Mouse (Mus musculus) lung, postnatal 10 days (tissue): ENCODE measurements around the gene Pitpna.

ENCODE experiments used
- DNase-seq: peaks from one replicate; pipeline ENCODE4 v3.0.0; 2021

Gene Pitpna

DNA sequence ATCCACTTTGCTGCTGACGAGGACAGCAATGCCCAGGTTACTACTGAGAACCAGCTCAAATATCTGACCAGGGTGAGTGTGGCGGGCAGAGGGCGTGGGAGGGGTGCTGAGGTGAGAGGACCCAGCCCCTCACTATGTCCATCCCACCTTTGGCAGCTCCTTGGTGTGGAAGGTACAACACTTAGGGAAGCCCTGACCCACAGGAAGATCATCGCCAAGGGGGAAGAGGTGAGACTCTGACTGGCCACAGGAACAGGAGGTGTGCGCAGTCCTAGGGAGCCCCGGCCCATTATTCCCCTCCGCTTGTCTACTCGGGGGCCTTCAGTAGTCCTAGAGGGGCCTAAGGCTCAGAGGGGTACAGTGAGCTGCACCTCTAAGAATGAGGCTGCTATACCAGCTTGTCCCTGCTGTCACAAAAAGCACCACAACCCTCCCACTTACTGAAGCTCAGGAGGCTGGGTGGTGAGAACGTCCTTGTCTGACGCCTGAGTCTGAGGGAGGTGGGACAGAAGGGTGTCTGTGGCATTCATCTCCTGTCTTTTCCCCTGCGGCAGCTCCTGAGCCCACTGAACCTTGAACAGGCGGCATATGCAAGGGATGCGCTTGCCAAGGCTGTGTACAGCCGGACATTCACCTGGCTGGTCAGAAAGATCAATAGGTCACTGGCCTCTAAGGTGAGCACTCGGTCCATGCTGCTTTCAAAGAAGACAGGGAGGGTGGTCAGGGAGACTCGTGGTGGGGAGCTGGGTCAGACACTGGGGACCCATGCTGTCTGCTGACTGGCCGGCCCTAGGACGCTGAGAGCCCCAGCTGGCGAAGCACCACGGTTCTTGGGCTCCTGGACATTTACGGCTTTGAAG is 73.3 kb downstream of the Pitpna start:
- DNase-seq = no peak

DNA sequence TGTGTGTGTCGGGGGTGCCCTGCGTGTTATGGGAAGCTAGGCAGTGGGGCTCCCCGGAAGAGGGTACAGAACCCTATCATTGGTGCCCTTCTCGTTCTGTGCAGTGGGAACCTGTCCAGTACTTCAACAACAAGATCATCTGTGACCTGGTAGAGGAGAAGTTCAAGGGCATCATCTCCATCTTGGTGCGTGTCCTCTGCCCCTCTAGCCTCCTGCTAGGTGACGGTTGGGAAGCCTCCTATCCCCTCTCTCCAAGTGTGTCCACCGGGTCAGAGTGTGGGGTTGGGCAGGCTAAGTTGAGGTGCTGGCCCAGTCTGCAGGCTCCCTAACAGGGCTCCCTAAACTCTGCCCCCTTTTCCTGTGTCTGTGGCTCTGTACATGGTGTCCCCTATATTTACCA is 74.2 kb downstream of the Pitpna start:
- DNase-seq = no peak

DNA sequence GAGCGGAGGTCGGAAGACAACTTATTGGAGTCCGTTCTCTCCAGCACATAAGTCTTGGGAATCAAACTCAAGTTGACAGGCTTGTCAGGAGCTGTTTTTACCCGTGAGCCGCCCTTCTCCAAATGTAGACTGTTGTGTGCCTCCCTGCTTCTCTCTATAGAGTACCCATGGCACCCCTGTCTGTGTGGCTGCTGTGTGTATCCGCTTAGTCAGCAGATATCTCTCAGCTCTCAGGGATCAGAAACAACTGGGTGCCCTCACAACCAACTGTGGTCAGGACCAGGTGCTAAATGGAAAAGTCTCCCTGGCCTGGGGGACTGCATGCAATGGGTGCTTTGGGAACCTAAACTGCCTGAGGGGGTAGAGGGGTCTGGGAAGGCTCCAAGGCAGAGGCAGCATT is 78.4 kb downstream of the Pitpna start:
- DNase-seq = no peak

DNA sequence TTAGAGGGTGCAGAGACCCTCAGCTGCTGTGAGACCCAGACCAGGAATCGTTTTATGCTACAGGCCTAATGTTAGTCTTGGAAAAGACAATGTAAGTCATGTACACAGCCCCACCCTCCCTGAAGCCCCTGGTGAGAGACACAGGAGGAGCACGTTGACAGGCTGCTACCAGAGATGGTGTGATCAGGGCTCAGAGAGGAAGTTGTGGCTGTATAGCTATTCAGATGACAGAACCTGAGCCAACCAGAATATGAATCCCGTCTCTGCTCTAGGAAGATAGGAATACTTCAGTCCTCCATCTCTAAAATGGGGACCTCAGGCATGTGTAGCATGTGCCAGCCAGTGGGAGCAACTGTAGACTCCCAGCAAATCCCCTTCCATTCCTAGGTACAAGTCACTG is 80.7 kb downstream of the Pitpna start:
- no peak for DNase-seq

DNA sequence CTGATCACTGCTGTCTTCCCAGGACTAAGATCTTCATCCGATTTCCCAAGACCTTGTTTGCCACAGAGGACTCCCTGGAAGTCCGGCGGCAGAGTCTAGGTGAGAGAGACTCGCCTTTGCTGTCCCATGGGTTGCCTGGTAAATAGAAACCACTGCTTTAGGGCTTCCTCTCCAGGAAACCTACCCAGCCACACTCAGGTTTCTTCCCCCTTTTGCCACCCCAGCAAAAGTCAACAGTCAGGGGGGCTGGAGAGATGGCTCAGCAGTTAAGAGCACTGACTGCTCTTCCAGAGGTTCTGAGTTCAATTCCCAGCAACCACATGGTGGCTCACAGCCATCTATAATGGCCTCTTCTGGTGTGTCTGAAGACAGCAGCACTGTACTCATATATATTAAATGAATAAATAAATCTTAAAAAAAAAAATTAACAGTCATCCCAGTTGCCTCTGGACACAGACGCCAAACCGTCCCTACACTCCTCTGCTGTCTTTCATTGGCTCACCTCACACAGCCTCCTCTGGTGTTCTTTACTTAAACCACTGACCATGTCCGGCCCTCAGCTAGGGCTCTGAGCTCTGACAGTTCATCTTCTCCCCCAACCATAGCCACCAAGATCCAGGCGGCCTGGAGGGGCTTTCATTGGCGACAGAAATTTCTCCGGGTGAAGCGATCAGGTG is 81.4 kb downstream of the Pitpna start:
- no peak for DNase-seq

DNA sequence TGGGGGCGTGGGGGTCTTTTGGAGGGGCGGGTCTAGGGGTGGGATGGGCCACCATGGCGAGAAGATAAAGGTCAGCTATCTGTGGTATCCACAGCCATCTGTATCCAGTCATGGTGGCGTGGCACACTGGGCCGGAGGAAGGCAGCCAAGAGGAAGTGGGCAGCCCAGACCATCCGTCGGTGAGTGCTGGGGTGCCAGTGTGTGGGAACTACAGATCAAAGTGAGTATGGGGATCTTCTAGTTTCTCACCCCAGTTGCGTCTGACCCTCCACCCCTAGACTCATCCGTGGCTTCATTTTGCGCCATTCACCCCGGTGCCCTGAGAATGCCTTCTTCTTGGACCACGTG is 81.9 kb downstream of the Pitpna start:
- DNase-seq = no peak

DNA sequence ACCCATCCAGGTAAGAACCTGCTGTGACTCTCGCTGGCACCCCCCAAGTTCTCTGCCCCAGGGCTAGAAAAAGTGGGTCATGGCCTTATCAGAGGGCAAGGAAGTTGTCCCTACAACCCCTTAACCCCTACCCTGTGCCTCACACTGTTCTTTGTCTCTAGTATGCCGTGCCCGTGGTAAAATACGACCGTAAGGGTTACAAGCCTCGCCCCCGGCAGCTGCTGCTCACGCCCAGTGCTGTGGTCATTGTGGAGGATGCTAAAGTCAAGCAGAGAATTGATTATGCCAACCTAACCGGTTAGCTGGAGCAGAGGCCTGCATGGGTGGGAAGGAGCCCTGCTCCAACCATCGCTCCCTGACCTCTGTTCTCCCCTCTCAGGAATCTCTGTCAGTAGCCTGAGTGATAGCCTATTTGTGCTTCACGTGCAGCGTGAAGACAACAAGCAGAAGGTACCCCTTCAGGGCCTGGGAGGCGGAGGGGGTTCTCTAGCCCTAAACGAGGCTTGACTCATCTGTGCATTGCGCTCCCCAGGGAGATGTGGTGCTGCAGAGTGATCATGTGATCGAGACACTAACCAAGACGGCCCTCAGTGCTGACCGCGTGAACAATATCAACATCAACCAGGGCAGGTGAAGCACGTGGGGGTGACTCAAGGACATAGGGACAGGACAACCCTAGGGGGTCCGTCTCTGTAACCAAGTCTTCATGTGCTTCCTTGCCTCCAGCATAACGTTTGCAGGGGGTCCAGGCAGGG is 83.7 kb downstream of the Pitpna start:
- no peak for DNase-seq

DNA sequence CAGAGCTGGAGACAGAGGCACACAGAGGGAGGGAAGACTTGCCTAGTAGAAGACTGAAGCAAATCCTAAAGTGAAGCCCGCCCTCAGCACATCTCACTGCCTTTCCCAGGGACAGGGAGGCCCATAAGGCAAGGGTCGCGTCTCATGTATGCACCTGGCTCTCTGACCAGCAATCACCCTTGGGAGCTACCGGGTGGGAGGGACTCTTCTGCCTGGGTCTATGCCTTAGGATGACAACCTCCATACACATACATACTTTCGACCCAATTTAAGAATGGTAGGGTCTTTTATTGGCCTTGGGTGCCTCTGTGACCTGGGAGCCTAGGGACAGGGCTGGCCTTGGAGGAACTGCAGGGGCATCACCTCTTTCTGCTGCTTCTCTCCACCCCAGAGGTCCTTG is 85.5 kb downstream of the Pitpna start:
- DNase-seq = no peak

DNA sequence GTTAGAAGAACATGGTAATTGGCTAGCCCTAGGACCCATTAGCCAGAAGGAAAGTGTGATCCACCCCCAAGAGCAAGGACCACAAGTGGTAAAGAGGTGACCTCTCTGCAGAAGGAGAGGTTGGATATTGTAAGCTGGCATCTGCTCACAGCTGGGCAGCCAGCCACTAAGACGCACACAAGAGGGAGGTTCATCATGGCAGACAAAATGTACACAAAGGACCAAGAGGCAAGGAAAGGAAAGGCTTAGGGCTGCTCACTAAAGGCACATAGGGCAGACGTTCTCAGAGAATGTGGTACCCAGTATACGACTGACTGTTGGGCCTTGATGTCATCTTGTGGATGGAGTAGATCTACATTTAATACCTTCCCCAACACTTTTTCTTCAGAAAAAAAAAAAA is 87.0 kb downstream of the Pitpna start:
- no peak for DNase-seq

DNA sequence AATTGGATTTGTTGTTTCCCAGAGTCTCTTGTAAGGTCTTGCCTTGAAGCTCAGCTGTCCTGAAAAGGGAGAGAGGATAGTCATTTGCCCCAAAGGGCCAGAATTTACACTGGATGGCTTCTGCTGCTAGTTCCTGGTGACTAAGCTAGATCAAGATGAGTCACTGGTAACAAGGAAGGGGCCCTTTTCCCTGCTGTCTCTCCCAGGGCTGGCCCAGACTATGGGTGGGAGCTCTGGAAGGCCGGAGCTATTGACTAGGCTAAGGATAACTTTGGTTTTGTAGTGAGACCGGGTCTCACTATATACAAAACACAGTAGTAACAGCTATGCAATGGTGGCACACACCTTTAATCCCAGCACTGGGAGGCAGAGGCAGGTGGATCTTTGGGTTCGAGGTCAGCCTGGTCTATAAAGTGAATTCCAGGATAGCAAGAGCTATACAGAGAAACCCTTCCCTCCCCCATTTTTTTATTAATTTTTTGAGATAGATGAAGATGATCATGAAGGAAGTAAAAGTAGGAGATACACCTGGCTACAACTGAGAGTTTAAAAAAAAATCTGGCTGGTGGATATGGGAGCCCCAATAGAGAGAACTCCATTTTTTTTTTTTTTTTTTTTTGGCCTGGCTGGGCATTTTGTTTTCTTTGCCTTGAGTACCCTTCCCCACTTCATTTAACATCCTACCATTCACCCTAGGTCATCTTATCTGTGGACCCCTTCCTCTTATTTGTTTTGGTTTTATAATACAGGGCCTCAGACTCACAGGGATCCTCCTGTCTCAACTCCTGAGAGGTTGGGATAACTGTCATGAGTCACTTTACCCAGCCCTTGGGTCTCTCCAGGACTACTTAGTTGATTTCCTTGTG is 90.2 kb downstream of the Pitpna start:
- no peak for DNase-seq
